Mouse (Mus musculus): Measurements from ENCODE around the gene Tspo. TPM values are rescaled to one million over a fixed set of nuclear protein-coding genes. Genes with fewer than 3 reads are reported as not detected.

Tspo gene
- polyA plus RNA-seq, 1 experiment = 738 TPM

Other genes starting within 250 kb of the Tspo start
- 53.5 and 66.1 TPM in 2 replicates for gene Arfgap3, start 213.3 kb upstream of the Tspo start, polyA plus RNA-seq (2012; rRNA removed)
- gene Pacsin2, start 99.0 kb upstream of the Tspo start, polyA plus RNA-seq (2012; rRNA removed) = 39.6 and 42.9 TPM in 2 replicates
- 10.7 and 11.6 TPM in 2 replicates for gene Ttll1, start 52.7 kb upstream of the Tspo start, polyA plus RNA-seq (2012; rRNA removed)
- gene Bik, start 36.7 kb upstream of the Tspo start, polyA plus RNA-seq (2012; rRNA removed) = 6.3 and 6.5 TPM in 2 replicates
- gene Mcat, start 195 bp downstream of the Tspo start, polyA plus RNA-seq (2012; rRNA removed) = 27.0 and 31.7 TPM in 2 replicates
- gene Ttll12, start 31.6 kb downstream of the Tspo start, polyA plus RNA-seq (2012; rRNA removed) = 20.0 and 20.1 TPM in 2 replicates
- gene Scube1, start 161.4 kb downstream of the Tspo start, polyA plus RNA-seq (2012; rRNA removed) = 13.9 and 37.2 TPM in 2 replicates
- 0.10 and 0.18 TPM in 2 replicates for gene Mpped1, start 215.9 kb downstream of the Tspo start, polyA plus RNA-seq (2012; rRNA removed)